Mouse (Mus musculus): Measurements from ENCODE around the gene Lrrc26. TPM values are rescaled to one million over a fixed set of nuclear protein-coding genes. Genes with fewer than 3 reads are reported as not detected.

The Lrrc26 gene
- polyA plus RNA-seq, 1 experiment from 2014 or later: 1.9 TPM

DNA sequence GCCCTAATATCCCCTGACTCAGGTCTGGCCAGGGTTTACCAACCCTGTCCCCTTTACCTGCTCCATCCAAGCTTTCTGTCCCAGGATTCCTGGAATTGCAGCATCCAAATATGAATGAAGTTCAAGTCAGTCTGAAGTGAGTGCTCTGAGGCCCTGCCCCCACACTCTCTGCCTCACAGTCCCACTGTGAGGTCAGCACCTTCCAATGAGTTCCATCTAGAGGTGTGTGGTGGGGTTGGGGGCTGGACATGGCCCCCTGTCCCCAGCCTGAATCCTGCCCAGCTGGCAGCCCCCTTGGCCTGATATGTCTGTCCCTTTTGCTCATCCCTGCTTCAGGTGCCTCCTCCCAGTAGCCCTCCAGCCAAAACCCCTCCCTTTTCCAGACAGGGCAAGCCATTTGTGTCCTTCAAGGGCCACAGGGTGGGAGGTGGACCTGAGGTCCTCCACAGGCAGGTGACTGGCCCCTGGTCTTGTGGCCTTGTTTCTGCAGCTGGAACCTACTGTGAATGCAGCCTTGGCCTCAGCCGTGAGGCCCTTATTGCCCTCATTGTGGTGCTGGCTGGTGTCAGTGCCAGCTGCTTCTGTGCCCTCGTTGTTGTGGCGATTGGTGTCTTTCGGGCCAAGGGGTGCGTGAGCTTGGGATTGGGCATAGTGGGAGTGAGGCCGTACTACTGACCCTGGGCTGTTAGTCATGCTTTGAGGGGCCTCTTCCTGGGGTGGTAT lies 1.6 kb upstream of the Lrrc26 start, which contains the start of gene Tmem210:
Tmem210 (plus strand) TSS at position 219 of the 723 bp plus-strand sequence.
- Histone ChIP-seq H3K4me3 (ENCODE audit: low read depth, low read length) (no peak within 1 kb of the TSS), H3K9ac (replicated peaks; ENCODE audit: low read depth, low read length) (no peak within 1 kb of the TSS), H3K36me3 (ENCODE audit: control insufficient read depth, insufficient read depth, low read length) (peaks cover 28% of the 10 kb centered on the region), H3K9me3 (ENCODE audit: control insufficient read depth, low read depth, low read length) (no peaks in the 10 kb centered on the region), H3K27ac (ENCODE audit: low read length) (peak within 1 kb of the TSS; percentile 88; the same call in 1 of the 2 replicates), H3K4me1 (ENCODE audit: control insufficient read depth, insufficient read depth, low read length) (peaks cover 18% of the 10 kb centered on the region), H3K4me2 (replicated peaks; ENCODE audit: low read depth, low read length) (no peak within 1 kb of the TSS), H3K27me3 (ENCODE audit: control insufficient read depth, insufficient read depth, low read length) (peaks cover 44% of the 10 kb centered on the region)
- ATAC-seq (ENCODE audit: insufficient number of reproducible peaks, insufficient read depth, low FRiP score, low read depth): no peak
- WGBS: 83% methylated on average over 6 of the region's 6 CpGs

DNA sequence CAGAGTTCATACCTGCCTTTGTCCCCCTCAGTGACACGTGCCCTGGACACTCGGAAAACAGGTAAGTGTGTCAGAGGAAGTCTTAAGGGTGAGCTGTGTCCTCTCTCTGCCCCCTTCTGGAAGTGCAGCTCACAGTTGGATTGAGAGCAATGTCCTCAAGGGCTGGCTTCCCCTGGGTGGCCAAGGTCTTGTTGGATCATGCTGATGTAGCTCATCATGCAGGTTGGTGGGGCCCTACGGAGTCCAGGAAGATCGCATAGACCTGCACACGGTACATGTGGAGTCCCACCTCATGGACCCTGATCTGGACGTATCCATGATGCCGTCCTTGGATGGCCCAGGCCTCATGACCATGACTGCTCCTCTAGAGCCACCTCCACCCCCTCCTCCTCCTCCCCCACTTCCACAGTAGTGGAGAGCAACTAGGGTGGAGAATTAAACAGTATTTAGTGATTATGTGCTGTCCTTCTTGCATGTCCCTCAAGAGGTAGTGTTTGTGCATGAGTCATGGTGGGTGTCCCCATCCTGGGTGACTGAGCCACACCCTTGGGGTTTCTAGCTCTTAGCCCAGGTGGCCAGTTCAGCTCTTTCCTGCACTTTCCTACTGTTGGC lies 875 bp upstream of the Lrrc26 start:
- H3K36me3 ChIP-seq (ENCODE audit: control insufficient read depth, insufficient read depth, low read length): peaks cover 21% of the 10 kb centered on the region
- H3K9ac ChIP-seq (replicated peaks; ENCODE audit: low read depth, low read length): no peak overlapping the region
- peaks cover 44% of the 10 kb centered on the region for H3K27me3 ChIP-seq (ENCODE audit: control insufficient read depth, insufficient read depth, low read length)
- H3K9me3 ChIP-seq (ENCODE audit: control insufficient read depth, low read depth, low read length): no peaks in the 10 kb centered on the region
- no peak for ATAC-seq (ENCODE audit: insufficient number of reproducible peaks, insufficient read depth, low FRiP score, low read depth)
- WGBS: 76% methylated on average over 7 of the region's 7 CpGs
- no peak overlapping the region for H3K4me3 ChIP-seq (ENCODE audit: low read depth, low read length)
- no peak overlapping the region for H3K4me2 ChIP-seq (replicated peaks; ENCODE audit: low read depth, low read length)
- H3K27ac ChIP-seq (ENCODE audit: low read length): no peak overlapping the region
- peaks cover 18% of the 10 kb centered on the region for H3K4me1 ChIP-seq (ENCODE audit: control insufficient read depth, insufficient read depth, low read length)

DNA sequence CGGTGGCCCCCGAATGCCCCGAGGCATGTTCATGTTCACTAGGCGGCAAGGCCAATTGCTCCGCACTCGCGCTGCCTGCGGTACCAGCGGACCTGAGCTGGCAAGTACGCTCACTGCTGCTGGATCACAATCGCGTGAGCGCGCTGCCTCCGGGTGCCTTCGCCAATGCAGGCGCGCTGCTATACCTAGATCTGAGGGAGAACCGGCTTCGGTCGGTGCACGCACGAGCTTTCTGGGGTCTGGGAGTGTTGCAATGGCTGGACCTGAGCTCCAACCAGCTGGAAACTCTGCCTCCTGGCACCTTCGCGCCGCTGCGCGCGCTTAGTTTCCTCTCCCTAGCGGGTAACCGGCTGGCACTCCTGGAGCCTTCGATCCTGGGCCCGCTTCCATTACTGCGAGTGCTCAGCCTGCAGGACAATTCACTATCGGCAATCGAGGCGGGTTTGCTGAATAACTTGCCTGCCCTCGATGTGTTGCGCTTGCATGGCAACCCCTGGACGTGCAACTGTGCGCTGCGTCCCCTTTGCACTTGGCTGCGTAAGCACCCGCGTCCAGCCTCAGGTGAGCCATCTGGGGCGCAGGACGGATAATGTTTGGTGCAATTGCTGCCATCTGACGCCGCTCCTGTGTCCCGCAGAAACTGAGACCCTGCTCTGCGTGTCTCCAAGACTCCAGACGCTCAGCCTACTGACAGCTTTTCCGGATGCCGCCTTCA lies 543 bp downstream of the Lrrc26 start:
- Histone ChIP-seq H3K27ac (ENCODE audit: low read length) (no peak overlapping the region), H3K36me3 (ENCODE audit: control insufficient read depth, insufficient read depth, low read length) (peaks cover 6% of the 10 kb centered on the region), H3K4me2 (replicated peaks; ENCODE audit: low read depth, low read length) (peak overlapping the region; percentile 26), H3K4me3 (ENCODE audit: low read depth, low read length) (peak overlapping the region; percentile 5), H3K9ac (replicated peaks; ENCODE audit: low read depth, low read length) (no peak overlapping the region), H3K4me1 (ENCODE audit: control insufficient read depth, insufficient read depth, low read length) (peaks cover 18% of the 10 kb centered on the region), H3K9me3 (ENCODE audit: control insufficient read depth, low read depth, low read length) (no peaks in the 10 kb centered on the region), H3K27me3 (ENCODE audit: control insufficient read depth, insufficient read depth, low read length) (peaks cover 44% of the 10 kb centered on the region)
- no peak for ATAC-seq (ENCODE audit: insufficient number of reproducible peaks, insufficient read depth, low FRiP score, low read depth)
- WGBS: 1% methylated on average over 54 of the region's 54 CpGs

DNA sequence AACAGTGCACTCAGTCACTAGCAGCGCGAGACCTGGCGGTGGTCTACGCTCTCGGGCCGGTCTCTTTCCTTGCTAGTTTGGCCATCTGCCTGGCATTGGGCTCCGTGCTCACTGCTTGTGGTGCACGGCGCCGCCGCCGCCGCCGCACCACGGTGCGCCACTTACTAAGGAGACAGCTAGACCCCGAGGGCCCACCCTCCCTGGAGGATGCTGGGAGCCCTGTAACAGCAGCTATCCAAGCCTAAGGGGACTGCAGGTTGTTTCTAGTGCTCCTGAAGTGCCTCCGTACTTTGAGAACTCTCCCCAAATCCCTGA lies 1.1 kb downstream of the Lrrc26 start:
- WGBS: 1% methylated on average over 18 of the region's 18 CpGs
- H3K9ac ChIP-seq (replicated peaks; ENCODE audit: low read depth, low read length): no peak overlapping the region

DNA sequence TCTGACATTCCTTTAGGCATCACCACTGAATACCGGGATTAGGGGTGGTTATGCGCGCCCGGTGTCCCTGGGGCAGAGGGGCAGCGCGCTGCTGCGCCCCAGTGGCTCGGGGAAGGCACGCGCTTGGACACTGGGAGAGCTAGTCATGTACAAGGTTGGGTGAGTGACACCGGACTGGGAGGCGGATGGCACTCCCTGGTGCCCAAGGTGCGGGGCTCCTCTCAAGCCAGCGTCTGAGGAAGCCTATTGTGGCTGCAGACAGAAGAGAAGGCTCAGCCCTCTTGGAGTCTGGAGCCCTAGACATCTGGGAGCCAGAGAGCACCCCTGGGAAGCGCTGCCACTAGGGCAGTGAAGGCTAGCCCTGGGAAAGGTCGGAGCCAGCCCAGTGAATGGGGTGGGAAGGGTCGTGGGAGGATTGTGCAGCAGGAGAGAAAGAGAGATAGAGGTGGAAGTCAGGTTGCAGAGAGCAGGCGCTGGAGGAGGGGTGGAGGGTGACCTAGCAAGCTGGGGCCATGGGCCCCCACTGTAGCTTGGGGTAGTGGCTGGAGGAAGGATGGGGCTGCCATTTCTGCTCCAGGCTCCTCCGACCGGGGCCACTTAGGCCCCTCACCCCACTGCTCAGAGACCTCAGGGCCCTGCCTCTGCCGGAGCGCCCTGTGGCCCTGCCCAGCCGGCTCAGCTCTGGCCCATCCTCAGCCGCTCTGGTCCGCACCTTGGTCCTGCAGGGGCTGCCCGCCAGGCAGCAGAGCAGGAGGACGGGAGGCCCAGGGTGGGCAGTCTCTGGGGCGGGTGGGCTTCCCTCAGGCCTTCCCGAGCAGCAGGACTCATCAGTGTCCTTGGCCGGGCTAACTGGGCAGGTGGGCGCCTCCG lies 1.7 kb downstream of the Lrrc26 start:
- H3K4me2 ChIP-seq (replicated peaks; ENCODE audit: low read depth, low read length): peak overlapping the region; percentile 46
- H3K4me1 ChIP-seq (ENCODE audit: control insufficient read depth, insufficient read depth, low read length): peaks cover 10% of the 10 kb centered on the region
- H3K27me3 ChIP-seq (ENCODE audit: control insufficient read depth, insufficient read depth, low read length): peaks cover 44% of the 10 kb centered on the region
- ATAC-seq (ENCODE audit: insufficient number of reproducible peaks, insufficient read depth, low FRiP score, low read depth): no peak
- peak overlapping the region; percentile 28; the same call in 1 of the 2 replicates for H3K4me3 ChIP-seq (ENCODE audit: low read depth, low read length)
- H3K9me3 ChIP-seq (ENCODE audit: control insufficient read depth, low read depth, low read length): no peaks in the 10 kb centered on the region
- no peak overlapping the region for H3K27ac ChIP-seq (ENCODE audit: low read length)
- H3K36me3 ChIP-seq (ENCODE audit: control insufficient read depth, insufficient read depth, low read length): no peaks in the 10 kb centered on the region
- 0 out of 2 replicates have a peak overlapping the region, but pooled peaks have one; percentile 10 for H3K9ac ChIP-seq (replicated peaks; ENCODE audit: low read depth, low read length)
- 8% methylated on average over 32 of the region's 32 CpGs for WGBS

More for the DNA sequence above, 1.1 kb downstream of the Lrrc26 start:
- H3K4me2 ChIP-seq (replicated peaks; ENCODE audit: low read depth, low read length): peak overlapping the region; percentile 26
- peaks cover 15% of the 10 kb centered on the region for H3K4me1 ChIP-seq (ENCODE audit: control insufficient read depth, insufficient read depth, low read length)
- H3K9me3 ChIP-seq (ENCODE audit: control insufficient read depth, low read depth, low read length): no peaks in the 10 kb centered on the region
- H3K27me3 ChIP-seq (ENCODE audit: control insufficient read depth, insufficient read depth, low read length): peaks cover 44% of the 10 kb centered on the region
- no peak overlapping the region for H3K27ac ChIP-seq (ENCODE audit: low read length)
- H3K36me3 ChIP-seq (ENCODE audit: control insufficient read depth, insufficient read depth, low read length): peaks cover 1% of the 10 kb centered on the region; the same call in 1 of the 2 replicates
- no peak for ATAC-seq (ENCODE audit: insufficient number of reproducible peaks, insufficient read depth, low FRiP score, low read depth)
- peak overlapping the region; percentile 5 for H3K4me3 ChIP-seq (ENCODE audit: low read depth, low read length)

DNA sequence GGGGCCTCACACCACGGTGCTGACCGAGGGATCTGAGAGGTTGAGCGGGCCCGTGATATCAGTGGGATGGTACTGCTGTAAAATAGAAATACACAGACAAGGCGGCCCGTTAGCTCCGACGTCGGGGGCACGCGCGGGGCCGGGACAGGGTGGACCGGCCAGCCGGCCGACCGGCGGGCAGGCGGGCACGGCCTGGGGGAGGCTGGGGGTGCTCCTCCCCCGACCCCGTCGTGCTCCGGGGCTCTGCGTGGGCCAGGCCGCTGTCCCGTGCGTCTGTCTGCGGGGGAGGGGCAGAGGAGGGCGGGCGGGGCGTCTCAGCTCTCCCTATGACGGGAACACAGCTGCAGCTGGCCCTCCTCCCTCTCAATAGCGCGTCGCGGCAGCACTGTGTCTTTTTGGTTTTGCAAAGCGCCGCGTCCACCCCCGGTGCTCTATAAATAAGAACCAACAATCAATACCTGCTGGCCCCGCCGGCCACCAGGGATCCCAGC lies 2.4 kb downstream of the Lrrc26 start:
- Histone ChIP-seq H3K27me3 (ENCODE audit: control insufficient read depth, insufficient read depth, low read length) (peaks cover 44% of the 10 kb centered on the region), H3K4me3 (ENCODE audit: low read depth, low read length) (peak overlapping the region; percentile 28), H3K4me1 (ENCODE audit: control insufficient read depth, insufficient read depth, low read length) (peaks cover 7% of the 10 kb centered on the region), H3K9ac (replicated peaks; ENCODE audit: low read depth, low read length) (0 out of 2 replicates have a peak overlapping the region, but pooled peaks have one; percentile 10), H3K36me3 (ENCODE audit: control insufficient read depth, insufficient read depth, low read length) (no peaks in the 10 kb centered on the region), H3K9me3 (ENCODE audit: control insufficient read depth, low read depth, low read length) (no peaks in the 10 kb centered on the region), H3K4me2 (replicated peaks; ENCODE audit: low read depth, low read length) (peak overlapping the region; percentile 46), H3K27ac (ENCODE audit: low read length) (no peak overlapping the region)
- 0 out of 2 replicates have a peak, but pooled peaks have one; percentile 14 for ATAC-seq (ENCODE audit: insufficient number of reproducible peaks, insufficient read depth, low FRiP score, low read depth)
- 4% methylated on average over 31 of the region's 43 CpGs for WGBS

DNA sequence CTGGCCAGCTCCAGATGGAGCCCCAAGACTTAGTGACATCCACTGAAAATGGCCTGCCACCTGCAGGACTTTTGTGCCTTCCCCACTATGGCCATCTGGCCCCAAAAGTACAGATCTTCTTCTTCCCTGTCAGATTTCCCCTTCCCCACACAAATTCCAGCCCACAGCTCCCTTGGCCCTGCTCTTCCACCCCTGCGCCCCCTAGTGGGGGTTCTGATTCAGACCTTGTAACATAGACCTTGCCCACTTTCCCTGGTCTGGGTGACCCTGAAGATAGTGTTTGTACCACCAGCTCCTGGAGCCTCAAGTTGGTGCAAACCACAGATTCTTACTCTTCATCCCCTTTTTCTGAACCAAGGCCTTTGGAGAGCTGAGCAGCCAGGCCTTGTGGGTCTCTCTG lies 3.1 kb downstream of the Lrrc26 start:
- Histone ChIP-seq H3K27me3 (ENCODE audit: control insufficient read depth, insufficient read depth, low read length) (peaks cover 44% of the 10 kb centered on the region), H3K27ac (ENCODE audit: low read length) (no peak overlapping the region), H3K36me3 (ENCODE audit: control insufficient read depth, insufficient read depth, low read length) (no peaks in the 10 kb centered on the region), H3K9ac (replicated peaks; ENCODE audit: low read depth, low read length) (no peak overlapping the region), H3K4me3 (ENCODE audit: low read depth, low read length) (no peak overlapping the region), H3K9me3 (ENCODE audit: control insufficient read depth, low read depth, low read length) (no peaks in the 10 kb centered on the region), H3K4me1 (ENCODE audit: control insufficient read depth, insufficient read depth, low read length) (peaks cover 7% of the 10 kb centered on the region), H3K4me2 (replicated peaks; ENCODE audit: low read depth, low read length) (no peak overlapping the region)
- WGBS: 0% methylated on average over 1 of the region's 1 CpGs
- no peak for ATAC-seq (ENCODE audit: insufficient number of reproducible peaks, insufficient read depth, low FRiP score, low read depth)

Data from stomach, embryonic 14.5 days (tissue).